9 mouse cellular contexts compared by ENCODE assay signal in the genomic region with DNA sequence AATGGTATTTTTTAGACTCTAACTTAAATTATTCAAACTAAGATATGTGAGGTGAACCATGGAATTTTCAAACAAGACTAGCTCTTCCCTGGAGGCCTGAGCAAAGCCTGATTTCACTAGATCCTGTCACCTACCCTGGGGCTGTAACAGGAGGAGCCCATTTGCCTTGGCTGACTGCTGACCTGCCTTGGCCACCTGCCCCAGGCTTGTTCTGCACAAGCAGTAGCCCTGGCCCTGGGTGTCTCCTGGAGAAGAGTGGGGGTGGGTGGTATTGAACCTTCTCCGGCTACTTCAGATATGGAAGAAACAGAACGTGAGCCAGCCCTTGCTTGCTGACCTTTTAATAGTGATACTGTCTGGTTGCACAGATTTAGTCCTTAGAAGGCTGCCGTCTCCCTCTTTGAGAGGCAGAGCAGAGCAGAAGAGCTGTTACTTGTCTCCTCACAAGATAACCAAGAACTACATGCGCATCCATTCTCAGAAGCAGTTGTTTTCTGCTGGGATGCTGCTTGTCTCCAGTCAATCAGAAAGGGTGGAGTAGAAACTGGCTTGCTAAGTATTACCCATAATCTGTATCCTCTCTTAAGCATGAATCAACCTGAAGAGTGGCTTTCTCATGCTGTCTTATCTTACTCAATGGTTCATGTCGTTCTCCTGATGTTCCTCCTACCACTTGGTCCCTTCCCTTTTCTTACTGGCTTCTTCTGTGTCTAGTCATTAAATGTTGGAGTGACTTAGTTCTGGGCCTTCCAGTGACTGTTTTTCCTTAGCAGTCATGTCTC. TPM values are rescaled to one million over a fixed set of nuclear protein-coding genes. Genes with fewer than 3 reads are reported as not detected.
DNase-seq lines count a peak whose midpoint lies in the region; ATAC-seq lines count a peak whose summit lies in the region.
"Had no signal": no experiment of that assay in that cellular context is flagged by ENCODE, and none has a peak within 500 bp of the region (broad histone marks: within the 10 kb centered on the region; RNA-seq: fewer than 3 reads in every experiment).

No protein-coding gene starts in this region.

- intact Hi-C loops in left cerebral cortex, postnatal 4 days (cut with DNase I) = no loop called here
- intact Hi-C loops in gastrocnemius, postnatal 36 days (cut with DNase I) = no loop called here
- intact Hi-C loops in left cerebral cortex, postnatal 36 days (cut with DNase I) = no loop called here
- intact Hi-C loops in left cerebral cortex, postnatal 14 days (cut with DNase I) = no loop called here

- peak; percentile 56 for ATAC-seq in megakaryocyte progenitor cell, adult 5-6 weeks (replicated peaks; ENCODE audit: poor library complexity)

- peak; percentile 2 for DNase-seq in left cerebral cortex, postnatal 4 days
- no peak for DNase-seq in left cerebral cortex, adult 9 months (ENCODE audit: low spot score in 2 of 2)
- peak; percentile 69 for DNase-seq in c-Kit-positive CD71-positive TER-119-positive erythroid progenitor cells, embryonic 14.5 days (ENCODE audit: low spot score)
- DNase-seq in gastrocnemius, postnatal 36 days = peak; percentile 54 to 66
- no peak for DNase-seq in lung, postnatal 36 days
- no peak for DNase-seq in left cerebral cortex, postnatal 36 days (ENCODE audit: low spot score in 2 of 2)
- no peak for DNase-seq in left cerebral cortex, postnatal 14 days (ENCODE audit: low spot score in 2 of 2)
- DNase-seq: thymus, postnatal 14 days had no signal

RNA-seq across cellular contexts. Expression of a gene that starts 12.9 kb away (rescaled TPM):
- 10 to 100 TPM; 53.8 to 55.3 TPM for total RNA-seq in left cerebral cortex, postnatal 4 days (2021)
- total RNA-seq in gastrocnemius, postnatal 36 days (2021) = 10 to 100 TPM; 20.2 to 22.1 TPM
- total RNA-seq in megakaryocyte progenitor cell, adult 5-6 weeks (2015) = 60.1 and 72.6 TPM in 2 replicates
- total RNA-seq in megakaryocyte progenitor cell, adult 5-6 weeks (2017) = 25.7 and 34.0 TPM in 2 replicates
- total RNA-seq in left cerebral cortex, postnatal 36 days (2021) = 10 to 100 TPM; 45.5 to 45.8 TPM
- total RNA-seq in left cerebral cortex, postnatal 14 days (2021) = 10 to 100 TPM; 48.6 to 53.5 TPM

RNA-seq across cellular contexts. Expression of a gene that starts 46.3 kb away (rescaled TPM):
- total RNA-seq in left cerebral cortex, postnatal 4 days (2021) = 1 to 10 TPM; 2.4 to 3.6 TPM
- under 1 TPM; 0.48 to 0.52 TPM for total RNA-seq in gastrocnemius, postnatal 36 days (2021)
- total RNA-seq in megakaryocyte progenitor cell, adult 5-6 weeks (2015) = 1.3 TPM in 1 of 2 replicates, not detected in the other
- 0.29 and 0.84 TPM in 2 replicates for total RNA-seq in megakaryocyte progenitor cell, adult 5-6 weeks (2017)
- 1 to 10 TPM; 1.1 to 3.8 TPM for total RNA-seq in left cerebral cortex, postnatal 36 days (2021)
- total RNA-seq in left cerebral cortex, postnatal 14 days (2021) = 1 to 10 TPM; 1.8 to 3.4 TPM

RNA-seq across cellular contexts. Expression of a gene that starts 48.2 kb away (rescaled TPM):
- 10 to 100 TPM; 12.2 to 12.8 TPM for total RNA-seq in left cerebral cortex, postnatal 4 days (2021)
- total RNA-seq in gastrocnemius, postnatal 36 days (2021) = 1 to 10 TPM; 7.3 to 8.0 TPM
- total RNA-seq in megakaryocyte progenitor cell, adult 5-6 weeks (2015) = 137 and 148 TPM in 2 replicates
- 77.6 and 90.6 TPM in 2 replicates for total RNA-seq in megakaryocyte progenitor cell, adult 5-6 weeks (2017)
- total RNA-seq in left cerebral cortex, postnatal 36 days (2021) = 10 to 100 TPM; 10.5 to 11.8 TPM
- total RNA-seq in left cerebral cortex, postnatal 14 days (2021) = 10 to 100 TPM; 12.4 to 12.9 TPM

RNA-seq across cellular contexts. Expression of a gene that starts 56.3 kb away (rescaled TPM):
- total RNA-seq in left cerebral cortex, postnatal 4 days (2021) = 1 to 10 TPM; 2.5 to 3.4 TPM
- total RNA-seq in gastrocnemius, postnatal 36 days (2021) = 100 to 1,000 TPM; 374 to 387 TPM
- 0.12 TPM in 1 of 2 replicates, not detected in the other for total RNA-seq in megakaryocyte progenitor cell, adult 5-6 weeks (2015)
- 0.14 and 0.33 TPM in 2 replicates for total RNA-seq in megakaryocyte progenitor cell, adult 5-6 weeks (2017)
- total RNA-seq in left cerebral cortex, postnatal 36 days (2021) = 10 to 100 TPM; 13.8 to 16.3 TPM
- 10 to 100 TPM; 10.5 to 10.9 TPM for total RNA-seq in left cerebral cortex, postnatal 14 days (2021)

RNA-seq across cellular contexts. Expression of a gene that starts 59.1 kb away (rescaled TPM):
- total RNA-seq in left cerebral cortex, postnatal 4 days (2021) = 10 to 100 TPM in 1 of 2 experiments, 1 to 10 TPM in 1; 9.5 to 10.8 TPM
- under 1 TPM; 0.23 to 0.27 TPM for total RNA-seq in gastrocnemius, postnatal 36 days (2021)
- 3.2 and 4.2 TPM in 2 replicates for total RNA-seq in megakaryocyte progenitor cell, adult 5-6 weeks (2015)
- 2.4 and 2.8 TPM in 2 replicates for total RNA-seq in megakaryocyte progenitor cell, adult 5-6 weeks (2017)
- total RNA-seq in left cerebral cortex, postnatal 36 days (2021) = 1 to 10 TPM; 5.1 to 5.6 TPM
- 1 to 10 TPM; 4.0 to 4.4 TPM for total RNA-seq in left cerebral cortex, postnatal 14 days (2021)

Comparison
In these comparisons a context has a peak if more than half of its experiments do, and no peak if none do; other contexts are left out.
1. DNase-seq: peak in left cerebral cortex, postnatal 4 days (single experiment), c-Kit-positive CD71-positive TER-119-positive erythroid progenitor cells, embryonic 14.5 days (single experiment) and gastrocnemius, postnatal 36 days (2 of 2); none in left cerebral cortex, adult 9 months (0 of 2), lung, postnatal 36 days (single experiment), left cerebral cortex, postnatal 36 days (0 of 2) and left cerebral cortex, postnatal 14 days (0 of 2).
2. RNA of a gene that starts 48.2 kb away (total RNA-seq): 77.6 to 148 TPM in megakaryocyte progenitor cell, adult 5-6 weeks; 12.4 to 12.9 TPM in left cerebral cortex, postnatal 14 days, 12.2 to 12.8 TPM in left cerebral cortex, postnatal 4 days, 10.5 to 11.8 TPM in left cerebral cortex, postnatal 36 days and 7.3 to 8.0 TPM in gastrocnemius, postnatal 36 days; every median in the first group is over 4 times any median in the second.